Mouse (Mus musculus) lung, postnatal 36 days (tissue): Measurements from ENCODE around the gene Naa60.

Experiments used
- DNase-seq: peaks from one replicate; pipeline ENCODE4 v3.0.0; 2022; ENCODE audit warnings: mixed read lengths

The Naa60 gene

DNA sequence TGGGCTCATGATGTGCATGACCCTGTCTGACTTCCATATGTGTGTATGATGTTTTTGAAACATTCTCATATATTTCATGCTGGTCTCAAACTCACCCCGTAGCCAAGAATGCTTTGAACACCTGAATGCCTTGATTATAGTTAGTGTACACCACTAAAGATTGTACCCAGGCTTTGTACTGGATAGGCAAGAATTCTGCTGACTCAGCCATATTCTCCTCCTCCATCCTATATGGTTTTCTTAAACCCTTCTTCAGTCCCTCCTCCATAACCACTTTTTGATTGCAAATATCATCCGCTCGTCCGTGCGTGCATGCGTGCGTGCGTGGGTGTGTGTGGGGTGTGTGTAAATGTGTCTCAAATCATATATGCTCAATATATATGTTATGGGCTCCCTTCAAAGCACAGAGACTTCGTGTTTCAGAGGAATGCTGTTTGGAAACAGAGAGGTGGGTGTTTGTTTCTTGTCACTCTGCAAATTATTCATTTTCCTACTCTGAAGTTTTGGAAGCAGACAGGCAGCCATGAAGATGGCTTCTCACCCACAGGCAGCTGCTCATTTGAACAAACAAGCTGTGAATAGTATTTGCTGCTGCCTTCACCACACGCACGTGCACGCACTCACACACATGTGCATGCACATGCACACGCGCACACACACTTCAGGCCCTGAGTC, 19.6 kb downstream of the Naa60 start:
- no peak for DNase-seq

- no peak for DNase-seq
These were observed 21.6 kb downstream of the Naa60 start for GRCm38 (mm10) chr16:3893739-3894138.

GRCm38 (mm10) chr16:3895173-3895792, 23.1 kb downstream of the Naa60 start:
- DNase-seq: peak; percentile 82

DNA sequence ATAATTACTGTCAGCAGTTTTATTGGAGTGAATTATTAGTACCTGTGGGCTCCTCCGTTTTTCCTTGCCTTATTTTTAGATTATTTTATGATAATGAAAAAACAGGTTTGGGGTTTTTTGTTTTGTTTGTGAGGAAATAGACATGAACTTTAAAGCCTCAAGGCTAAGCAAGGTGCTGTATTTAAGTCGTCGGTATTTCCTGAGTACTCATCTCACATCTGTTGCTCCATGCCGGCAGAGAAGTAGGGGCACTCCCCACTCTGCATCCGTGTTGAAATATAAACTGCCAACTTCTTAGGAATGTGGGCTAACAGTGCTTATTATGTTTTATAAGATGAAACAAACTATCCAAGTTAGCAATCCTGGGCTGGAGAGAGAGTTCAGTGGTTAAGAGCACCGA, 23.9 kb downstream of the Naa60 start:
- no peak for DNase-seq

GRCm38 (mm10) chr16:3896553-3896952, 24.4 kb downstream of the Naa60 start:
- no peak for DNase-seq

GRCm38 (mm10) chr16:3907471-3907870, 35.3 kb downstream of the Naa60 start:
- no peak for DNase-seq

- peak; percentile 97 for DNase-seq
These were observed 36.4 kb downstream of the Naa60 start, which contains the start of the genes 1700037C18Rik and Cluap1 for GRCm38 (mm10) chr16:3908537-3909111. Gene 1700037C18Rik, minus strand, starts transcription at chr16:3908689. Gene Cluap1, plus strand, starts transcription at chr16:3908801.

DNA sequence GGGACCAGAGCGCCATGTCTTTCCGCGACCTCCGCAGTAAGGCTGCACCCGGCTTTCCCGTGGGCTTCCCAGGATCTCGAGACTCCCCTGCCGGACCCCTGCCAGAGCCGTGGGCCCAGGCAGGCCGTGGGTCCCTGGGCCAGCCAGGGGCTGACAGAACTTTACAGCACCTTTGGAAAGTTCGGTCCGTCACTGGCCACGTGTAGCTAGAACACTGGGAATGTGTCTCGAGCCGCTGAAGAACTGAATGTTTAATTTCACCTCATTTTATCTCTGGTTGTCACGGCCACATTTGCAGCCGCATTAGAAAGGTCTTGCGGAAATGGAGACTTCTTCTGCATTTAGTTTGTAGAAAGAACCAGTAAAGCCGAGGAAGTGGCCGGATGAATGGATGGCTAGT, 36.9 kb downstream of the Naa60 start:
- no peak for DNase-seq

- DNase-seq: no peak
These were observed 48.6 kb downstream of the Naa60 start for GRCm38 (mm10) chr16:3920756-3921155.

DNA sequence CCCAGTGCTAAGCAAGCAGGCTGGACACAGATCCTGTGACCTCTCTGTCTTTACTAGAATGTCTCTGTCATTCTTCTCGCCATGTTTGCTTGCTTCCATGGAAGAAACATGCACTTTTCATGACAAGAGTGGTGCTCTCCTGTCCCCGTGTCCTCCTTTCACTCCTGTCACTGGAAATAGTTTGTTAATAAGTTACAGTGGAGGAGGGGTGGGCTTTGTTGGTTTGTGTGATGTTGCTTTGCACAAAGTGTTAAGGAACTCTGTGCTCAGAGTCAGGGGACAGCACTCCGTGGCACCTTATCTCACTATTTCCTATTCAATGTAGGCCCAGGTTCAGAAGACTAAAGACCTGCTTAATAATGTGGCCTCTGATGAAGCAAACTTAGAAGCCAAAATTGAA, 51.3 kb downstream of the Naa60 start:
- DNase-seq: no peak

DNA sequence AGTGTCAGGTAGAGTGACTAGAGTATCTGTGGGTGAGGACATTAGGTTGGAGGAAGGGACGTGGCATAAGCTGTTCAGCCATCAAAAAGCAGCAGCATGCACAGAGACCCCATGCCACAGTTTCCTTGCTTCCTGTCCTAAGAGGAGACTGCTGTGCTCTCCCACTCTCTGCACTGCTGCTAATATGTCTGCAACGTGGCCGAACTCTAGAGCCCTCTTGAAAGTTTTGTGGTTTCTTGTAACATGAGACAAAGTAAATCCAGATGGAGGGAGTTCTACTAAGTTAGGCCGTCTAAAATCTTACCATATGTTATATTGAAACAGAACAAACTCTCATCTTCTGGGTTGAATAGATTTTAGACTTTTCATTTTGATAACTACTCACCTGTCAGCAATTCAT, 51.8 kb downstream of the Naa60 start:
- peak; percentile 64 for DNase-seq

DNA sequence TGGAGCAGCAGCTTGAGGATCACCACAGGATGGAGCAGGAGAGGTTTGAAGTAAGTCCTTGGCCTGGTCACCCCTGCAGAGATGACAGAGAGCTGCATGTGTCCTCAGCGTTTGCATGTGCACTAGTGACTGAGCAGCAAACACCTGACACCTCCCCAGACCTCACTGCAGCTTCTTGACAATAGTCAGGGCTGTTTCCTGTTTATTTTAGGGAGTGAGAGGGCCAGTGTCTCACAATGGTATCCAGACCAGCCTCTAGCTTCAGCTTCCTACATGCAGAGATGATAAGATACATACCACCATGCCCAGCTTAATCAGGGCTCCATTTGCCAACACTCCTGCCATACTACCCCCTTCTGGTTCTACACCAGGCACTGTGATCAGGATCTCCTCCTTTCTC, 56.4 kb downstream of the Naa60 start:
- DNase-seq: no peak

GRCm38 (mm10) chr16:3929151-3929550, 57.0 kb downstream of the Naa60 start:
- peak; percentile 47 for DNase-seq

- DNase-seq: no peak
These were observed 61.4 kb downstream of the Naa60 start for GRCm38 (mm10) chr16:3933536-3933935.

DNA sequence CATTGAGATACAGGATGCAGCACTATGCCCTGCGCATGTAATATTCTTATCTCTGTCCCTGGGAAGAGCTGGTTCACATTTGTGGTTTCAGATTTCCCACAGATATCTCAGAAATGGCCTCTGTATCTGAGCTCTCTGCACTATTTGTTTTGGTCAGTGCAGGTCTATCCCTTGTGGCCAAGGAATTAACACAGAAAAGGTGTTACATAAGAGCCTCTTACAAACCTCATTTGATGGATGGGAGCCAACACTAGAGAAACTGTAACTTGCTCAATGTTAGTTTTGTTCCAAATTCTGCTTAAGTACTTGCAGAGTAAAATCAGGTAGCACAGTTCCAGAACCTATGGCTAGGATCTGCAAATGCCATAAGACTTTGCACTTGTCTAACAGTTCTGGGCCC, 61.9 kb downstream of the Naa60 start:
- peak; percentile 77 for DNase-seq

DNA sequence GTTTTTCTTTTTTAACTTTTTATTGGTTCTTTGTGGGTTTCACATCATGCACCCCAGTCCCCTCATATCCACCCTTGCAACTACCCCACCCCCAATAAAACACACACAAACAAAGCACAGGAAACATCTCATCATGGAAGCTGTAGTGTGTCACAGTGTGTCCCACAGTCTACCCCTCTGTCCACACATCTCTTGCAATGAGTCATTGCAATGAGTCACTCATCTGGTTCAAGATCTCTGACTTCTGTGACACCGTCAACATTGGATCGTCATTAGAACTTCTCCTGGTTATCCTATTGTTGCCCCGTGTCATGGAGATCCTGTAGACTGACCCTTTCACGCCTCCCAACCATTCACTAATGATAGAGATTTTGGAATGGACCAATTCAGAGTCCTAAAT, 62.5 kb downstream of the Naa60 start:
- DNase-seq: no peak

- DNase-seq: no peak
These were observed 79.0 kb downstream of the Naa60 start for GRCm38 (mm10) chr16:3951141-3951540.
